8 mouse cellular contexts compared by ENCODE assay signal in genomic region chr8:84813059-84813458, GRCm38 (mm10). TPM values are rescaled to one million over a fixed set of nuclear protein-coding genes. Genes with fewer than 3 reads are reported as not detected.
DNase-seq lines count a peak whose midpoint lies in the region; ATAC-seq lines count a peak whose summit lies in the region.

No protein-coding gene starts in this region.

- no peaks in the 10 kb centered on the region for H3K9me3 ChIP-seq in lung, embryonic 16.5 days (ENCODE audit: control insufficient read depth, low read length)

- H3K9ac ChIP-seq in lung, embryonic 16.5 days (ENCODE audit: low read length) = no peak overlapping the region

- no peak overlapping the region for H3K4me3 ChIP-seq in lung, embryonic 16.5 days (ENCODE audit: low read length)

- peaks cover 15% of the 10 kb centered on the region for H3K4me1 ChIP-seq in lung, embryonic 16.5 days (replicated peaks; ENCODE audit: control insufficient read depth, insufficient read depth, low read length)

- peak; percentile 81 for DNase-seq in CD4-positive helper T cell, adult 2 months (ENCODE audit: low read depth, low spot score)
- peak; percentile 90 for DNase-seq in NIH3T3 (ENCODE audit: low read depth)
- DNase-seq in cerebellum, adult 9-10 months = peak; percentile 94
- DNase-seq in frontal cortex, postnatal 36 days (ENCODE audit: low spot score in 2 of 2) = peak; percentile 80 to 87
- peak; percentile 91 for DNase-seq in kidney, postnatal 10 days
- peak; percentile 87 for DNase-seq in retina, postnatal 1 day
- DNase-seq in thymus, postnatal 36 days = peak; percentile 72 to 76

- peak; percentile 17; the same call in 1 of the 2 replicates for ATAC-seq in lung, embryonic 16.5 days (ENCODE audit: low read depth)

- no peak overlapping the region for H3K27ac ChIP-seq in lung, embryonic 16.5 days (ENCODE audit: low read length)

- no peak overlapping the region for H3K4me2 ChIP-seq in lung, embryonic 16.5 days (ENCODE audit: low read depth, low read length)

- no peaks in the 10 kb centered on the region; the same call in 1 of the 2 replicates for H3K27me3 ChIP-seq in lung, embryonic 16.5 days (ENCODE audit: control insufficient read depth, insufficient read depth, low read depth, low read length)

- WGBS in lung, embryonic 16.5 days = 2% methylated on average over 5 of the region's 5 CpGs

- no peaks in the 10 kb centered on the region for H3K36me3 ChIP-seq in lung, embryonic 16.5 days (ENCODE audit: control insufficient read depth, insufficient read depth, low read length)

RNA-seq across cellular contexts. Expression of gene Dand5, which starts 9.6 kb away (rescaled TPM):
- polyA plus RNA-seq in lung, embryonic 16.5 days (2015; fragmentation: Nextera tagmentation; extraction: Ambion mirVana) = 6.3 and 6.5 TPM in 2 replicates

RNA-seq across cellular contexts. Expression of gene Nfix, which starts 12.9 kb away (rescaled TPM):
- 43.9 and 44.6 TPM in 2 replicates for polyA plus RNA-seq in lung, embryonic 16.5 days (2015; fragmentation: Nextera tagmentation; extraction: Ambion mirVana)

RNA-seq across cellular contexts. Expression of gene Gadd45gip1, which starts 18.3 kb away (rescaled TPM):
- polyA plus RNA-seq in lung, embryonic 16.5 days (2015; fragmentation: Nextera tagmentation; extraction: Ambion mirVana) = 38.6 and 43.0 TPM in 2 replicates

RNA-seq across cellular contexts. Expression of gene Rad23a, which starts 27.4 kb away (rescaled TPM):
- polyA plus RNA-seq in lung, embryonic 16.5 days (2015; fragmentation: Nextera tagmentation; extraction: Ambion mirVana) = 110 and 120 TPM in 2 replicates

RNA-seq across cellular contexts. Expression of gene Calr, which starts 33.7 kb away (rescaled TPM):
- polyA plus RNA-seq in lung, embryonic 16.5 days (2015; fragmentation: Nextera tagmentation; extraction: Ambion mirVana) = 980 and 996 TPM in 2 replicates
